Mouse (Mus musculus): ENCODE results near the gene Kank1.

Kank1 gene

GRCm38 (mm10) chr19:25236596-25237491 lies at the start of gene Kank1:
TSS of gene Kank1 (plus strand) at chr19:25236975.
- in situ Hi-C loops (cut with MboI), result no loop called here

GRCm38 (mm10) chr19:25187681-25188080 lies 49.1 kb upstream of the Kank1 start:
- in situ Hi-C loops (cut with MboI), result no loop called here

DNA sequence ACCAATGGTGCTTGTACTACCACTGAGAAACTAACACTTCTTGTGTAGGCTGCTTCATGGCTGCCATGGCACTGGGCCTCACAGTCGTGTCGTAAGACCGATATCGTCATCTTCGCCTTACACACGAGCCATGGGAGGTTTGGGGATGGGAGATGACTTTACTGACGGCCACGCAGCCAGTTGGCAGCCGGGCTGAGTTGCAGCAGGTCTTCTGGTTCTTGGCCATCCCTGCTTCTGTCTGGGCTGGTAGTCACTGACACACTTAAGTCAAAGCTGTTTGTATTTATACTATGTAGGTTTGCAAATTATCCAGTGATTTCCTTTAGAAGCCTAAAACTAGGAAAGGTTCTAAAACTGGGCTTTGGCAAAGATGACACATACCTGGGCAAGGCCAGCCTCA lies 43.0 kb upstream of the Kank1 start:
- in situ Hi-C loops (cut with MboI), result no loop called here

- in situ Hi-C loops (cut with MboI), result no loop called here
Measured at GRCm38 (mm10) chr19:25200081-25200860, 36.5 kb upstream of the Kank1 start.

DNA sequence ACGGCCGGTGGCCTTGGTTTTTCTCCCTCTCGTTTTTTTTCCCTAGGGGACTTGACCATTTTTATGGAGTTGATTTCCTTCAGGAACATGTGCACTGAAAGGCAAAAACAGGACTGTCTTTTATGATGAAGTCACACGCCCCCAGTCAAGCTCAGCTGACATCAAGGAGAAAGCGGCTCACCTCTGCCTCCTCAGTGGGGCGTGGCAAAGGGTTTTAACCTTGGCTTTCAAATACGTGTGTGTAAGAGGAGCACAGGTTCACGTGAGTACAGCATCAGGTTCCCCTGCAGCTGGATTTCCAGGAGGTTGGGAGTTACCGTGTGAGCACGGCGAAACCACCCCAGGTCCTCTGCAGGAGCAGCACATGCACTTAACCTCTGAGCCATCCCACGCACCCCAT lies 33.7 kb upstream of the Kank1 start:
- in situ Hi-C loops (cut with MboI), result no loop called here

- in situ Hi-C loops (cut with MboI), result no loop called here
Measured at GRCm38 (mm10) chr19:25206969-25207368, 29.8 kb upstream of the Kank1 start.

GRCm38 (mm10) chr19:25207731-25208361 lies 28.9 kb upstream of the Kank1 start:
- in situ Hi-C loops (cut with MboI), result no loop called here

GRCm38 (mm10) chr19:25208596-25209110 lies 28.1 kb upstream of the Kank1 start:
- in situ Hi-C loops (cut with MboI), result no loop called here

DNA sequence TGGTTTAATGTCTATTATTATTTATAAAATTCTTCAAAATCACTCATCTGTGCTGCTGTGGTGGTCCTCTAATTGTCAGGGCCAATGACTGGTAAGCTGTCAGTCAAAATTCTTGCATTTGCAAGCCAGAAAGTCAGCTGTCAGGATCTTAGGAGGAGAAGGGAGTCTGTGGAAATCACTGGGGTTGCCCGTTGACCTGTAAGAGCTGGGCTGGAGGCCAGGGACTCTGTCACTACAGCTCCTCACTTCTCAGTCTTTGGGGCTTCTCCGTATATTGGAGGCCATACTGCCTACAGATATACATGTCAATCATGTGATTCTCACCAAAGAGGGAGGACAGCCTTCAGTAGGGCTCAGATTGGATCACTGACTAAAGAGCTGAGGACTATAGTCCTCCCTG lies 16.2 kb upstream of the Kank1 start:
- in situ Hi-C loops (cut with MboI), result no loop called here

DNA sequence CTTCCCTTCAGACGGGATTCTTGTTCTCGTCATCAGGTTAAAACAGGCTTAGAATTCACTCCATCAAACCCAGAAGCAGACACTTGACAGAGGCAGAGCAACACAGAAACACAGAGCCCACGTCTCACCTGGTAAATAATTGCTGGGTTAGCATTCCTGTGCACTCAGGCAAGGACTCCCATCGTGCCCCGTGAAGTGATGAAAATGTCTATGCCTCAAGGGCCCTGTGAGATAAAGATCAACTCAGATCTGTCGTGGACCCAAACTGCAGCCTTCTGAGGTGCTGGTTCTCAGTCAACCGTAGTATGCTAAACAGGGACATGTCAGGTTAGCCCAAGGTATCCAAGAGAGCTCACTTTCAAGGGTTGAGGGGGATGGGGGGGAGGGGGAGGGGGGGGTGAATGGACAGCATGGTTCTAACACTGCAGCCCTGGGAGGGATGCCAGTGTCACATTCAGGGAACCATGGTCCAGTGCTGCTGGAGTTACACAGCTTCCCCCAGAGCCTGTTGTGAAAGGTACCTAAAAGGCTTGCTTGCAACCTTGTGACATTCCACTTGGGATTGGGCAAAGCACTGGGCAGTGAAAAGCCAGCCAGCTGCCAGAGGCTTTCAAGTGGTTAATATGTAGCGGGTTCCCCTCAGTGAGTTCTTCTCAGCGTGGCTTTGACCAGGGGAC lies 14.7 kb upstream of the Kank1 start:
- in situ Hi-C loops (cut with MboI), result no loop called here

DNA sequence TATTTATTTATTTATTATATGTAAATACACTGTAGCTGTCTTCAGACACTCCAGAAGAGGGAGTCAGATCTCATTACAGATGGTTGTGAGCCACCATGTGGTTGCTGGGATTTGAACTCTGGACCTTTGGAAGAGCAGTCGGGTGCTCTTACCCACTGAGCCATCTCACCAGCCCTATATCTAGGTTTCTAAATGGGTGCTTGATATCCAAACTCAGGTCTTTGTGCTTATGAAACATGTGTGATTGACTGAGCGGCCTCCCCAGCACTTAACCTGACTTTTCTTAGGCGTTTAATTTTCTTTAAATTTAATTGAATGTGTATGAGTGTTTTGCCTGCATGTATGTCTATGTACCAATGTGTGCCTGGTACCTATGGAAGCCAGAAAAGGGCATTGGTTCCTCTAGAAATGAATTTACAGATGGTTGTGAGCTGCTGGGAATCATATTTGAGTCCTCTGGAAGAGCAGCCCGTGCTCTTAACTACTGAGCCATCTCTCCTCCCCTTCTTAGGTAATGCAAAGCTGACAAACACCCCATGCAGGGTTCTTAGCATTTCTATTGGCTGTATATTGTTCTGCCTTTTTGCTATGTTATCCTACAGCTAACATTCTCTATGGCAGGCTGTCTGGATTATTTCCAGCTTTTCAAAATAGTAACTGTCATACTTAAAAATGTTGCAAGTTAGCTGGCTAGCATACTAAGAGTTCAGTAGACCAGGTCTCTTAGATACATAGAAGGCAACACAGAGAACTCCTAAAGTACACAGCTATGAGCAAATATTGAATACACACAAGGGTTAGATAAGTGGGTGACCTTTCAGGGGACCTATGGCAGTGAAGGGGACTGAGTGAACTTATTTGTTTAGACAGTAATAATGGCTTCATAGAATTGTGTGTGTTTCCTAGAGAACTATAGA lies 6.5 kb upstream of the Kank1 start:
- in situ Hi-C loops (cut with MboI), result no loop called here

DNA sequence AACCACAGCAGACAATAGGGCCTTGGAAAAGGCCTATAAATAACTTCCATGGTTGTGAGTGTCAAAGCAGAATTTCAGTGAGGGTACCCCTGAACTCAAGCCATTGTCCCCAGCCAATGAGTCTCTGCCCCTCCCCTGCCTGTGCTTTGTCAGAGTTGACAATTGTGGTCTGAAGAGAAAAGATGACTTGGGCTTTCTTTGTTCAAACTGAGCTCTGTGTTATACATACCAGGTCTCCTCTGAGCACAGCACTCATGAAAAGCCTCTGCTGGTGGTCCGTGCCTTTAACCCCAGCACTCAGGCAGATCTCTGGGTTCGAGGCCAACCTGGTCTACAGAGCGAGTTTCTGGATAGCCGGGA lies 5.8 kb upstream of the Kank1 start:
- in situ Hi-C loops (cut with MboI), result no loop called here

DNA sequence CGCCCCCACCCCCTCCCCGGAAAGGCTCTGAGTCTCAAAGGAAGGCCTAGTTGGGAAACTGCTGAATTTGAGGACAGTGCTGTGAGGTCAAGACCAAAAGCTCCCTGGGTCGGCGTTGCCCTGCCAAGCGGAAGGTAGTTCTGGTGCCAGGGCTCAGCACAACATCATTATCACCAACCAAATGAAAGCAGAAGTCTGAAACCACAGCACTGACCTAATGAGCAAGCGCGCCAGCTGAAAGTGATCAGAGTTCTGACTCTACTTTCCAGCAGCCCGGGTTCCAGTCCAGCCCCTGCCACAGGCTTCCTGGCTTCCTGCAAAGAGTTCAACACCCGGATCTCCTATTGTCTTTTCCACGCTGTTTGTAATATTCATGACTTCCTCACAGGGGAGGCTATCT lies 4.7 kb upstream of the Kank1 start:
- in situ Hi-C loops (cut with MboI), result no loop called here

- in situ Hi-C loops (cut with MboI), result no loop called here
Measured at GRCm38 (mm10) chr19:25237492-25238040, 791 bp downstream of the Kank1 start.

GRCm38 (mm10) chr19:25238121-25238520 lies 1.3 kb downstream of the Kank1 start:
- in situ Hi-C loops (cut with MboI), result no loop called here

- in situ Hi-C loops (cut with MboI), result no loop called here
Measured at GRCm38 (mm10) chr19:25243566-25243965, 6.8 kb downstream of the Kank1 start.

DNA sequence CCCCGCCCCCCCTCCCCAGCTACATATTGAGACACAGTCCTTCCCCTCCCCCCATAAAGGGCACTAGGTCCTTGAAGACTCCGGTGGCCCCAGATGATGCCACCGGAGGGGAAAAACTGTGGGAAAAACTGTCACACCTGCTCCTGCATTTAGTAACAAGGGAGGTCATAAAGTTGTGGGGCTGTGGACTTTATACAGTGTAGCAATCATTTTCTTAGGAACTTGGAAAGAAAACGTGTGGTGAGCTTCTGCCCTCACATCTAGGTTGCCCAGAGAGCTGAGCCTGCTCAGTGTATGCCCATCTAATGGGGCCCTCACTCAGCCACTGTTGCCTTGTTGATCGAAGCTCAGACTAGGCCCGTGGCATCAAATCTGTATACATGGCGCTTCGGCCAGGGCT lies 9.3 kb downstream of the Kank1 start:
- in situ Hi-C loops (cut with MboI), result no loop called here

DNA sequence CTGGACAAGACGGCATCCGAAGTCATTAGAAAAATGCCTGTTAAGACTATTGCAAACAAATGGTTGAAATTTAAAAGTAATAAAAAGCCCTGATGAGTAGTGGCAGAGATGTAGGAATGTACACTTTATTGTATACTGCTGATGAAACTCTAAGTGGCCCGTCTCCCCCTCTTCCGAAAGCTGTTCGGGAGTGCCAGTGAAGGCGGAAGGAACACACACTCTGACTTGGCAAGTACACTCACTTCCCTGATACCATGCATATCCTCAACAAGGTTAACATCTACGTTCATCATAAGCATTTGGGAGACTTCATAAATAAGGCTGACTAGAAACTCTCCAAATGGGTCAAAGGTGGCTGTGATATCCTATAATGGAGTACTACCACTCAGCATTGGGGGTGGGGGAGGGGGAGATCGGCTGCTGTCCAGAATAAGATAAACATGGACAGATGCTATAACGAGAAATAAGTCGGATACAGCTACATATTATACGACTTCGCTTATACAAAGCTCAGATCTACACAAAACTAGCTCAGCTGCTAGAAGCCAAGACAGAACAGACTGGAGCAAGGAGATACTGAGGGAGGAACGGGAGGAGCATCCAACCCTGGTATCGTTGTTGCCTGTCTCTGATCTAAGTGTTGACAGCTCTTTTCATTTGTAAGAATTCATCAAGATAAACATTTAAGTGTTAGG lies 11.2 kb downstream of the Kank1 start:
- in situ Hi-C loops (cut with MboI), result no loop called here

- in situ Hi-C loops (cut with MboI), result no loop called here
Measured at GRCm38 (mm10) chr19:25249230-25249629, 12.5 kb downstream of the Kank1 start.

GRCm38 (mm10) chr19:25251610-25252140 lies 14.9 kb downstream of the Kank1 start:
- in situ Hi-C loops (cut with MboI), result no loop called here

Measured in mature B cell (primary cell).